Mouse (Mus musculus) limb, embryonic 12.5 days (tissue): ENCODE data around the gene Slc17a9. TPM values are rescaled to one million over a fixed set of nuclear protein-coding genes. Genes with fewer than 3 reads are reported as not detected.

Experiments used
- ATAC-seq: fragments of 200-750 bp; cut with Nextera tagmentation; 2 replicates; pipeline ENCODE4 v1.8.0; 2017; ENCODE audit warnings: low read depth, moderate TSS enrichment; ENCODE audit not compliant: insufficient number of reproducible peaks, insufficient read depth, low FRiP score, low TSS enrichment
- H3K27ac ChIP-seq: fragments of 300-500 bp; sonication (generic); 2 replicates; pipeline ENCODE4 v1.5.1; 2016; ENCODE audit warnings: mild to moderate bottlenecking, moderate library complexity
- H3K27me3 ChIP-seq: fragments of 300-500 bp; sonication (generic); 2 replicates; pipeline ENCODE4 v1.6.1; 2016; ENCODE audit warnings: mild to moderate bottlenecking, moderate library complexity
- H3K36me3 ChIP-seq: fragments of 300-500 bp; sonication (generic); 2 replicates; pipeline ENCODE4 v1.6.1; 2016; ENCODE audit warnings: mild to moderate bottlenecking, moderate library complexity
- H3K4me1 ChIP-seq: fragments of 300-500 bp; sonication (generic); replicated peaks from 2 replicates; pipeline ENCODE4 v1.6.1; 2016
- H3K4me2 ChIP-seq: fragments of 300-500 bp; sonication (generic); 2 replicates; pipeline ENCODE4 v1.6.1; 2016; ENCODE audit warnings: mild to moderate bottlenecking, moderate library complexity
- H3K4me3 ChIP-seq: fragments of 300-500 bp; sonication (generic); replicated peaks from 2 replicates; pipeline ENCODE4 v1.5.1; 2016; ENCODE audit warnings: mild to moderate bottlenecking
- H3K9ac ChIP-seq: fragments of 300-500 bp; sonication (generic); replicated peaks from 2 replicates; pipeline ENCODE4 v1.6.1; 2016; ENCODE audit warnings: mild to moderate bottlenecking, moderate library complexity
- H3K9me3 ChIP-seq: fragments of 300-500 bp; sonication (generic); 2 replicates; pipeline ENCODE4 v1.6.1; 2016; ENCODE audit warnings: mild to moderate bottlenecking, moderate library complexity
- WGBS: fragments of 180-500 bp; shearing (Covaris S2); methylation state at CpG from one replicate; pipeline ENCODE4 v1.1.7; 2016; 5-methylcytosine and 5-hydroxymethylcytosine counted together
- polyA plus RNA-seq: library from polyadenylated mRNA; unstranded; fragments of >200 nt; fragmentation: Nextera tagmentation; extraction: Ambion mirVana; gene quantifications from 2 replicates; pipeline ENCODE4 v1.2.1, GENCODE M21; 2016

Slc17a9 gene
- 0.45 and 0.52 TPM in 2 replicates for polyA plus RNA-seq

DNA sequence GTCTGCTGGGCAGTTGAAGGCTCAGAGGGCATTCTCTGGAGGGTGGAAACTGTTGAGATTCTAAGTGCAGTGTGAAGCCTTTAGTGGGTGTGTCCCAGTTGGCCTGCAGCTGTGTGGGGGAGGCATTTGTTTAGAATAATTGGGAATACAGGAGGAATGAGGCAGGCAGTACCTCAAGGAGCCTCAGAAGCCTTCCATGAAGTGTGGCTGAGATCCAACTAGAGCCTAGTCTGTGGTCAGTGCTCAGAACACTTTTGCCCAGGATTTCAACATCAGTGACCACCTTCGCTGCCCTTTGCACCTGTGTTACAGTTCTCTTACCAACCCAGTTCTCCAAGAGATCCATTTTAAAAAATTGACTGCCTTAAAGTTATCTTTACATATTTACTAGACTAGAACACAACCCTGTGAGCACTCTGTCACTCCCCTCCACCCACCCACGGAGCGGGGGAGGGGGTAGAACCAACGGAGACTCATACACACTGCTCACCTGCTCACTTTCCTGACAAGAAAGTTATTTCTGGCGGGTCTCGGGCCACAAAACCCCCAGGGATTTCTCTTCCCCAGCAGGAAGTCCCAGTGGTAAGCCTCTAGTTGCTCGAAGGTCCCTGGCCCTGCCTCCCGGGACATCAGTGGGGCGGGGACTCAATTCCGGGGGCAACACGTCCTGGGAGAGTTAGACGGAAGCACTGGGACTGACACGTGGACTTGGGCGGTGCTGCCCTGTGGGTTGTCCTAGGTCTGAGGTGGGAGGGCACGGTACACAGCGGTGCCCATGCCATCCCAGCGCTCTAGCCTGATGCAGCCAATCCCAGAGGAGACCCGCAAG is at the start of gene Slc17a9:
Slc17a9 (plus strand) TSS at position 679 of the 829 bp plus-strand sequence.
- Histone ChIP-seq H3K4me2 (peak within 1 kb of the TSS; percentile 42), H3K4me3 (0 out of 2 replicates have a peak within 1 kb of the TSS, but pooled peaks have one; percentile 4), H3K27me3 (peaks cover 10% of the 10 kb centered on the region; the same call in 1 of the 2 replicates), H3K36me3 (peaks cover 44% of the 10 kb centered on the region), H3K9me3 (no peaks in the 10 kb centered on the region), H3K9ac (0 out of 2 replicates have a peak within 1 kb of the TSS, but pooled peaks have one; percentile 8), H3K27ac (no peak within 1 kb of the TSS), H3K4me1 (peaks cover 6% of the 10 kb centered on the region)
- ATAC-seq = 0 out of 2 replicates have a peak, but pooled peaks have one; percentile 48
- 4% methylated on average over 18 of the region's 18 CpGs for WGBS

DNA sequence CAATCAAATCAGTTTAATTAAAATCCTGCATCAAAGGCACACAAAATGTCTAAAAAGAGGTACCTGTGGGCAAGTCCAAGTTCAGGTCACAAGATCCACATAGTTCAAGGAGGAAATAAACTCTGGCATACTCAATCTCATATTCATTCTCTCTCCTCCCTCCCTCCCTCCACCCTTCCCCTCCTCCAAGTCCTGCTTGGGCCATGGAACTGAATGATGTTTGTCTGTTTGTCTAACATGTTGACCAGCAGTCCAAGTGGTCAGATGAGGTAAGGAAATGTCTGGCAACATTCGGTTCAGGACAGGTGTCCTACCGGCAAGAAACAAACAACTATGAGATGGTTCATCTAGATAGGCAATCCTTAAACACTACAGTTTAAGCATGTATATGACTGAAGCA is 48.4 kb upstream of the Slc17a9 start:
- Histone ChIP-seq H3K4me3 (no peak overlapping the region), H3K9me3 (no peaks in the 10 kb centered on the region), H3K27ac (no peak overlapping the region), H3K36me3 (peaks cover 59% of the 10 kb centered on the region), H3K4me1 (no peaks in the 10 kb centered on the region), H3K4me2 (no peak overlapping the region), H3K9ac (no peak overlapping the region), H3K27me3 (no peaks in the 10 kb centered on the region)
- 96% methylated on average over 2 of the region's 2 CpGs for WGBS
- no peak for ATAC-seq

DNA sequence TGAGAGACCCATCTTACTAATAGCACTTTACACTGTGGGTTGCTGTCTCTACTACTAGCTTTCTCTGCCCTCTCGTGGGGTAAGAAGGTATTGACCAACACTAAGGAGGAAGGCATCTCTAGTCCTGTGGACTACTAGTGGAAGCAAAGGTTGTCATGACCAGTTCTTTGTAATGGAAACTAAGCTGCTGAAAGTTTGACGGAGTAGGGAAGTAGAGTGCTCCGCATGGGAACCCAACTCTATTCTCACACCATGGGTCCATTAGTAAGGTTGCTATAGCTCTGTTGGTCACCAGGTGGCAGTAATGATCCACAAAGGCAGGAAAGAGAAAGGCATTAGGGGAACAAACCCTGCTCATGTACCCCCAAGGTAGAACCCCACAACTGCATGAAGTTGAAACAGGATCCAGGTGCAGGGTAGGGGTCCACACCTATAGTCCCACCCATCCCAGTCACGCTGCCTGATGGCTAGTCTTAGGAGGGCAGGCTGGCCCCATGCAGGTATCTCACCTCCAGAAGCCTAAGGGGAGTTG is 46.4 kb upstream of the Slc17a9 start:
- no peaks in the 10 kb centered on the region for H3K27me3 ChIP-seq
- no peaks in the 10 kb centered on the region for H3K9me3 ChIP-seq
- H3K4me1 ChIP-seq = no peaks in the 10 kb centered on the region
- H3K4me3 ChIP-seq = no peak overlapping the region
- no peak overlapping the region for H3K4me2 ChIP-seq
- no peak overlapping the region for H3K27ac ChIP-seq
- peaks cover 59% of the 10 kb centered on the region for H3K36me3 ChIP-seq
- no peak overlapping the region for H3K9ac ChIP-seq
- ATAC-seq = no peak
- 24% methylated on average over 4 of the region's 4 CpGs for WGBS

- 64% methylated on average over 2 of the region's 2 CpGs for WGBS
- ATAC-seq = no peak
- Histone ChIP-seq H3K27ac (no peak overlapping the region), H3K36me3 (peaks cover 68% of the 10 kb centered on the region), H3K4me3 (no peak overlapping the region), H3K9ac (no peak overlapping the region), H3K4me1 (no peaks in the 10 kb centered on the region), H3K9me3 (no peaks in the 10 kb centered on the region), H3K27me3 (no peaks in the 10 kb centered on the region), H3K4me2 (no peak overlapping the region)
These were observed 43.8 kb upstream of the Slc17a9 start for GRCm38 (mm10) chr2:180681225-180681624.

DNA sequence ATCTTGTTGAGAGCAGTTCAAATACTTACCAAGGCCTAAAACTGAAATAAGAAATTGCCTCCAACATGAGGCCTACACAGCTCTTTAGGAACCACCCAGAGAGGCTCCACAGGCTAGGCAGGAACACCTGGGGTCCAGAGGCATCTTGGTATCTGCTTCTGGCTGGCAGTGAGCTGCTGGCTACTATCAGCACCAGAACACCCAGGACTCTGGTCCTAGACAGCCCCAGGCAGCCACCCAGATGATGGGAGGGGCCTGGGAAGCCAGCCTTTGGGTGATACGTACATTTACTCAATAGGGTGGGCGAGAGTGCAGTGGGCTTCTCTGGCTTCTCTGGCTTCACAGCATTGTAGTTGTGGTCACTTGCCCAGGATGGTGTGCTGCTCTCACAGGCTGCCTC is 41.5 kb upstream of the Slc17a9 start:
- WGBS = 78% methylated on average over 2 of the region's 2 CpGs
- Histone ChIP-seq H3K4me2 (no peak overlapping the region), H3K27ac (no peak overlapping the region), H3K36me3 (peaks cover 91% of the 10 kb centered on the region), H3K4me1 (no peaks in the 10 kb centered on the region), H3K9me3 (no peaks in the 10 kb centered on the region), H3K4me3 (no peak overlapping the region), H3K9ac (no peak overlapping the region), H3K27me3 (no peaks in the 10 kb centered on the region)
- ATAC-seq = no peak

- peaks cover 96% of the 10 kb centered on the region for H3K36me3 ChIP-seq
- no peak overlapping the region for H3K4me3 ChIP-seq
- 97% methylated on average over 4 of the region's 4 CpGs for WGBS
- ATAC-seq = no peak
- H3K27me3 ChIP-seq = no peaks in the 10 kb centered on the region
- no peaks in the 10 kb centered on the region for H3K4me1 ChIP-seq
- H3K9ac ChIP-seq = no peak overlapping the region
- no peaks in the 10 kb centered on the region for H3K9me3 ChIP-seq
- no peak overlapping the region for H3K27ac ChIP-seq
- H3K4me2 ChIP-seq = no peak overlapping the region
These were observed 41.0 kb upstream of the Slc17a9 start for GRCm38 (mm10) chr2:180684031-180684430.

DNA sequence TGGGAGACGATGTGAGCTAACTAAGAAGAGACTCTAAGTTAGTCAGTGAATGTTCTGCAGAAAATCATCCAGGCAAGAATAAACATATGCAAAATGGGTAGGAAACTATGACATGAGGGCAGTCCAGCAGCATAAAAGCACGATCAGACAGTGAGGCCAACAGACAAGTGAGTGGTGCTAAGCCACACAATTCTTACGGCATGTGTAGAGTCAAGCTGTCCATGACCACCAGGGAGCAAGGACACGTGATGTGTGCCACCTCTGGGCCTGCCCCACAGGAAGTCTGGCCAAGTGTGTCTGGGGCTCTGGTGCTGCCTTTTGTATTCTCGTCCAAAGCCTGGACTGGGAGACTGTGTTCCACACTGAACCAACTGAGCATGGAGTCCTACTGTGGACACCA is 35.2 kb upstream of the Slc17a9 start:
- no peaks in the 10 kb centered on the region for H3K9me3 ChIP-seq
- WGBS = 89% methylated on average over 5 of the region's 5 CpGs
- no peak overlapping the region for H3K9ac ChIP-seq
- H3K27me3 ChIP-seq = no peaks in the 10 kb centered on the region
- no peak overlapping the region for H3K4me3 ChIP-seq
- no peaks in the 10 kb centered on the region for H3K4me1 ChIP-seq
- no peak overlapping the region for H3K27ac ChIP-seq
- H3K36me3 ChIP-seq = peaks cover 63% of the 10 kb centered on the region
- no peak for ATAC-seq
- no peak overlapping the region for H3K4me2 ChIP-seq

DNA sequence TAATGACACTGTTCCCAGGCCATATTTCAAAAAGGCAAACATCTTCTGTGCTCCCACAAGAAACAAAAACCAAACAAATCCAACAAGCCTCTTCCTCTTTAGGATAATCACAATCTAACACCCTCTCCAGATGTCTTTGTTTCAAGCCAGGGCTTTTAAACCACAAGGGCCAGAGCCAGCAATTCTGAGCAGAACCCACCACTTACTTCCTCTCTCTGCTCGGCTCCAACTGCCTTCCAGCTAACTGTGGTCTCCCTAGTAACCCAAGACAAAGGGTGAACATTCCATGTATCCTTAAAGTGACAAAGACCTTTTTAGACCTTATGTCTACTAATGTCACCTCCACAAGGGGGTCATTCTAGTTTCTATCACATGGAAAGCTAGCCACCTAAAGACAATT is 32.4 kb upstream of the Slc17a9 start:
- Histone ChIP-seq H3K9ac (no peak overlapping the region), H3K27me3 (no peaks in the 10 kb centered on the region), H3K27ac (no peak overlapping the region), H3K36me3 (peaks cover 35% of the 10 kb centered on the region), H3K4me2 (no peak overlapping the region), H3K4me1 (no peaks in the 10 kb centered on the region), H3K4me3 (no peak overlapping the region), H3K9me3 (no peaks in the 10 kb centered on the region)
- 16% methylated on average over 1 of the region's 1 CpGs for WGBS
- ATAC-seq = no peak

GRCm38 (mm10) chr2:180695176-180695575 is 29.9 kb upstream of the Slc17a9 start:
- H3K27me3 ChIP-seq = no peaks in the 10 kb centered on the region
- H3K4me3 ChIP-seq = no peak overlapping the region
- H3K9ac ChIP-seq = no peak overlapping the region
- peaks cover 10% of the 10 kb centered on the region for H3K4me1 ChIP-seq
- no peak for ATAC-seq
- 88% methylated on average over 2 of the region's 2 CpGs for WGBS
- peaks cover 10% of the 10 kb centered on the region for H3K36me3 ChIP-seq
- no peak overlapping the region for H3K27ac ChIP-seq
- H3K9me3 ChIP-seq = no peaks in the 10 kb centered on the region
- no peak overlapping the region for H3K4me2 ChIP-seq

- WGBS = 80% methylated on average over 5 of the region's 5 CpGs
- Histone ChIP-seq H3K27me3 (no peaks in the 10 kb centered on the region), H3K4me3 (peak overlapping the region; percentile 89), H3K4me2 (peak overlapping the region; percentile 76), H3K36me3 (no peaks in the 10 kb centered on the region), H3K4me1 (peaks cover 31% of the 10 kb centered on the region), H3K9ac (peak overlapping the region; percentile 96; the same call in 1 of the 2 replicates), H3K9me3 (no peaks in the 10 kb centered on the region), H3K27ac (no peak overlapping the region)
- ATAC-seq = no peak
These were observed 24.6 kb upstream of the Slc17a9 start for GRCm38 (mm10) chr2:180700457-180700856.

DNA sequence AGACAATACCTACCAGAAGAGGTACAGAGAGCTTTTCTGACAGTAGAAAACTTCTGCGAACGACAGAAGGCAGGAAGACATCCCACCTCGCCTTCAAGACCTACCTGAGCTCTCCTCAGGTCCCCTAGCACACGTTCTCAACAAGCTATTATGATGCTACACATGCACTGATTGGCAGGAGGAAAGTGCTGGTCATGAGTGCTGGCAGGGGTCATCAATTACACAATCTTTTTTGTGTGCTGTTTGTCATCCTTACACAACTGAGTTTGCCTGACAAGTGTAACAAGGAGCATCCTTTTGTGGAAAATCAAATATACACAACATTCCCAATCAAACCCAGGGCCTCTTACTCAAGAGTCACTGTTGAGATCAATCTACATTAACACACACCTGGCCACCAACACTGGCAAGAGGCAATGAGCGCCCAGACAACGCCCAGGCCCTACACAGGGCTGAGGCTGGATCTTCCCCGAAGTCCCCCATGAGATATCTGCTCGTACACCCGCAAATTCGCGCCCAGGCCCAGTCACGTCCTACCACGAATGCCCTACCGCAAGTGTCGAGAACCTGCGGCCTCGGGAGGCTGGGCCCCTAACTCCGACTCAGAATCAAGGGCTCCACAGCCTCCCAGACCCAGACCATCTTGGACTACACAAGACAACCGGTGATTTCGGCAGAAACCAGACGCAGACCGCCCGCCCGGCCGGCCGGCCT is 23.9 kb upstream of the Slc17a9 start:
- H3K27me3 ChIP-seq = no peaks in the 10 kb centered on the region
- 6% methylated on average over 26 of the region's 26 CpGs for WGBS
- peak overlapping the region; percentile 96 for H3K27ac ChIP-seq
- H3K4me2 ChIP-seq = peak overlapping the region; percentile 76
- peaks cover 31% of the 10 kb centered on the region for H3K4me1 ChIP-seq
- no peaks in the 10 kb centered on the region for H3K9me3 ChIP-seq
- peaks cover 5% of the 10 kb centered on the region for H3K36me3 ChIP-seq
- ATAC-seq = no peak
- H3K4me3 ChIP-seq = peak overlapping the region; percentile 89
- peak overlapping the region; percentile 96 for H3K9ac ChIP-seq
